Mouse (Mus musculus): ENCODE results near the gene Rapgef2. TPM values are rescaled to one million over a fixed set of nuclear protein-coding genes. Genes with fewer than 3 reads are reported as not detected.

The Rapgef2 gene
- polyA plus RNA-seq, 1 experiment from 2014 or later = 7.5 TPM

- Histone ChIP-seq H3K9me3 (ENCODE audit: control insufficient read depth, low read length) (no peaks in the 10 kb centered on the region), H3K9ac (ENCODE audit: low read length) (no peak overlapping the region), H3K27ac (ENCODE audit: low read depth, low read length) (no peak overlapping the region), H3K4me2 (ENCODE audit: low read depth) (no peak overlapping the region), H3K4me3 (ENCODE audit: low read depth, low read length) (no peak overlapping the region), H3K36me3 (ENCODE audit: control insufficient read depth, insufficient read depth, low read length) (no peaks in the 10 kb centered on the region), H3K27me3 (ENCODE audit: control insufficient read depth, insufficient read depth, low read length) (no peaks in the 10 kb centered on the region), H3K4me1 (ENCODE audit: control insufficient read depth, insufficient read depth, low read length) (peaks cover 12% of the 10 kb centered on the region)
- DNase-seq (ENCODE audit: low spot score) = no peak
- ATAC-seq (ENCODE audit: insufficient read depth, low FRiP score, low TSS enrichment) = no peak
- 83% methylated on average over 12 of the region's 12 CpGs for WGBS
Observed at GRCm38 (mm10) chr3:79270980-79271555, 15.2 kb downstream of the Rapgef2 start.

DNA sequence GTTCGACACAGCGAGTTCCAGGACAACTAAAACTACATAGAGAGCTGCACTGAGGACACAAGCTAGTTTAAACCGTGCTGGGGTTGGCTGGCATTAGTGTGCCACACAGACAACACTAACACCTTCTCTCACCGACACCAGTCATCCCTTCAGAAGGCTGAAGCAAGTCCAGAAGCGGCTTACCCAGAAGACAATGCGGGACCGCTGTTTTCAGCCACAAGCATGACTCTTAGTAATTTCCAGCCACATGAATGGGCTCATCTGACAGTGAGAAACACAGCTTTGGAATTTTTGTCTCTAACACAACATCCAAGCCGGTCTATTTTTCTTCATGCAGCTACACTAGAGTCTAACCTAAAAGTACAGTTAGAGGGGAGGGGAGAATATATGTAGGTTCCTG, 16.4 kb downstream of the Rapgef2 start:
- Histone ChIP-seq H3K4me1 (ENCODE audit: control insufficient read depth, insufficient read depth, low read length) (peaks cover 6% of the 10 kb centered on the region), H3K9me3 (ENCODE audit: control insufficient read depth, low read length) (no peaks in the 10 kb centered on the region), H3K27me3 (ENCODE audit: control insufficient read depth, insufficient read depth, low read length) (no peaks in the 10 kb centered on the region), H3K27ac (ENCODE audit: low read depth, low read length) (no peak overlapping the region), H3K36me3 (ENCODE audit: control insufficient read depth, insufficient read depth, low read length) (no peaks in the 10 kb centered on the region), H3K9ac (ENCODE audit: low read length) (no peak overlapping the region), H3K4me3 (ENCODE audit: low read depth, low read length) (no peak overlapping the region), H3K4me2 (ENCODE audit: low read depth) (no peak overlapping the region)
- DNase-seq (ENCODE audit: low spot score) (no peak), ATAC-seq (ENCODE audit: insufficient read depth, low FRiP score, low TSS enrichment) (no peak)
- WGBS = 86% methylated on average over 8 of the region's 8 CpGs

GRCm38 (mm10) chr3:79266976-79267375, 19.3 kb downstream of the Rapgef2 start:
- WGBS = 91% methylated on average over 6 of the region's 6 CpGs
- Histone ChIP-seq H3K4me1 (ENCODE audit: control insufficient read depth, insufficient read depth, low read length) (no peaks in the 10 kb centered on the region), H3K4me3 (ENCODE audit: low read depth, low read length) (no peak overlapping the region), H3K9ac (ENCODE audit: low read length) (no peak overlapping the region), H3K4me2 (ENCODE audit: low read depth) (no peak overlapping the region), H3K9me3 (ENCODE audit: control insufficient read depth, low read length) (no peaks in the 10 kb centered on the region), H3K36me3 (ENCODE audit: control insufficient read depth, insufficient read depth, low read length) (no peaks in the 10 kb centered on the region), H3K27ac (ENCODE audit: low read depth, low read length) (no peak overlapping the region), H3K27me3 (ENCODE audit: control insufficient read depth, insufficient read depth, low read length) (no peaks in the 10 kb centered on the region)
- no peak for DNase-seq (ENCODE audit: low spot score)
- ATAC-seq (ENCODE audit: insufficient read depth, low FRiP score, low TSS enrichment) = no peak

DNA sequence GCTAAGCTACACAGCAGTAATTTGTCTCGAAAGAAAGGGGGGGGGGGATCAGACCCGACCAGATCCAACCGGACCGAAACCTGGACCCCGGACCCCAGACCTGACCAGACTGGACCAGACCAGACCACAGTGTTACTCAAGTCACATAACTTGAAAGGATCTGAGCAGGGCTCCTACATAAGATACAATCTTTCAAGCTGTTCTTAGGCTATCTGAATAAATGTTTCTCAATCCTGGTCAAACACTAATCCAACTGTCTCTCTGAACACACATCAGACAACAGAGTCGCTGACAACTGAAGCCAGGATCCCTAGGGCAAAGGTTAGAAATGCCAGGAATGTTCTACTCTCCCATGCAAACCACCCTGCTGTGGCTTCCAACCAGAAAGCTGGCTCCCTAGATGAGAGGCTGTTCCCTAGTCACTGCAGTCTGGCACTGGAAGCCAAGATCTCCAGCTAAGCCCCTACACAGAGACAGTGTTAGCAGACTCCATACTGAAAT, 24.5 kb downstream of the Rapgef2 start:
- Histone ChIP-seq H3K36me3 (ENCODE audit: control insufficient read depth, insufficient read depth, low read length) (no peaks in the 10 kb centered on the region), H3K27ac (ENCODE audit: low read depth, low read length) (no peak overlapping the region), H3K9me3 (ENCODE audit: control insufficient read depth, low read length) (no peaks in the 10 kb centered on the region), H3K4me2 (ENCODE audit: low read depth) (no peak overlapping the region), H3K4me3 (ENCODE audit: low read depth, low read length) (no peak overlapping the region), H3K27me3 (ENCODE audit: control insufficient read depth, insufficient read depth, low read length) (no peaks in the 10 kb centered on the region), H3K4me1 (ENCODE audit: control insufficient read depth, insufficient read depth, low read length) (peaks cover 3% of the 10 kb centered on the region; the same call in 1 of the 2 replicates), H3K9ac (ENCODE audit: low read length) (no peak overlapping the region)
- ATAC-seq (ENCODE audit: insufficient read depth, low FRiP score, low TSS enrichment) (no peak), DNase-seq (ENCODE audit: low spot score) (no peak)
- 82% methylated on average over 6 of the region's 6 CpGs for WGBS

DNA sequence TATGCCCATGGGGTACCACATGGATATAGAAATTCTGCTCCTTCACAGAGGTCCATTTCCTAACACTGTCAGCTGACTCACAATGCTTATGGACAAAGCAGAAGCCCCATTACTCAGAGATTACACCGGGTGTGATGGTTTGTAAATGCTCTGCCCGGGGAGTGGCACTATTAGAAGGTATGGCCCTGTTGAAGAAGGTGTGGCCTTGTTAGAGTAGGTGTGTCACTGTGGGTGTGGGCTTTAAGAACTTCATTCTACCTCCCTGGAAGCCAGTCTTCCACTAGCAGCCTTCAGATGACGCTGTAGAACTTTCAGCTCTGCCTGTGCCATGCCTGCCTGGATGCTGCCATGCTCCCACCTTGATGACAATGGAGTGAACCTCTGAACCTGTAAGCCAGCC, 32.3 kb downstream of the Rapgef2 start:
- Histone ChIP-seq H3K27me3 (ENCODE audit: control insufficient read depth, insufficient read depth, low read length) (no peaks in the 10 kb centered on the region), H3K4me3 (ENCODE audit: low read depth, low read length) (no peak overlapping the region), H3K27ac (ENCODE audit: low read depth, low read length) (no peak overlapping the region), H3K36me3 (ENCODE audit: control insufficient read depth, insufficient read depth, low read length) (no peaks in the 10 kb centered on the region), H3K4me2 (ENCODE audit: low read depth) (no peak overlapping the region), H3K4me1 (ENCODE audit: control insufficient read depth, insufficient read depth, low read length) (no peaks in the 10 kb centered on the region), H3K9ac (ENCODE audit: low read length) (no peak overlapping the region), H3K9me3 (ENCODE audit: control insufficient read depth, low read length) (no peaks in the 10 kb centered on the region)
- DNase-seq (ENCODE audit: low spot score) = no peak
- no peak for ATAC-seq (ENCODE audit: insufficient read depth, low FRiP score, low TSS enrichment)
- WGBS = 90% methylated on average over 3 of the region's 3 CpGs

- no peaks in the 10 kb centered on the region for H3K36me3 ChIP-seq (ENCODE audit: control insufficient read depth, insufficient read depth, low read length)
- ATAC-seq (ENCODE audit: insufficient read depth, low FRiP score, low TSS enrichment) = no peak
- H3K4me2 ChIP-seq (ENCODE audit: low read depth) = no peak overlapping the region
Observed at GRCm38 (mm10) chr3:79253416-79253815, 32.9 kb downstream of the Rapgef2 start.

GRCm38 (mm10) chr3:79252921-79253394, 33.4 kb downstream of the Rapgef2 start:
- Histone ChIP-seq H3K4me2 (ENCODE audit: low read depth) (no peak overlapping the region), H3K4me3 (ENCODE audit: low read depth, low read length) (no peak overlapping the region), H3K4me1 (ENCODE audit: control insufficient read depth, insufficient read depth, low read length) (no peaks in the 10 kb centered on the region), H3K9me3 (ENCODE audit: control insufficient read depth, low read length) (no peaks in the 10 kb centered on the region), H3K27ac (ENCODE audit: low read depth, low read length) (no peak overlapping the region), H3K36me3 (ENCODE audit: control insufficient read depth, insufficient read depth, low read length) (no peaks in the 10 kb centered on the region), H3K27me3 (ENCODE audit: control insufficient read depth, insufficient read depth, low read length) (no peaks in the 10 kb centered on the region), H3K9ac (ENCODE audit: low read length) (no peak overlapping the region)
- ATAC-seq (ENCODE audit: insufficient read depth, low FRiP score, low TSS enrichment) = no peak; the same call in 1 of the 2 replicates
- WGBS = 68% methylated on average over 5 of the region's 5 CpGs
- DNase-seq (ENCODE audit: low spot score) = no peak

More at GRCm38 (mm10) chr3:79253416-79253815, 32.9 kb downstream of the Rapgef2 start:
- no peaks in the 10 kb centered on the region for H3K9me3 ChIP-seq (ENCODE audit: control insufficient read depth, low read length)
- DNase-seq (ENCODE audit: low spot score) = no peak
- no peak overlapping the region for H3K27ac ChIP-seq (ENCODE audit: low read depth, low read length)
- H3K27me3 ChIP-seq (ENCODE audit: control insufficient read depth, insufficient read depth, low read length) = no peaks in the 10 kb centered on the region
- H3K4me3 ChIP-seq (ENCODE audit: low read depth, low read length) = no peak overlapping the region
- no peak overlapping the region for H3K9ac ChIP-seq (ENCODE audit: low read length)
- WGBS = 77% methylated on average over 9 of the region's 9 CpGs
- H3K4me1 ChIP-seq (ENCODE audit: control insufficient read depth, insufficient read depth, low read length) = no peaks in the 10 kb centered on the region

DNA sequence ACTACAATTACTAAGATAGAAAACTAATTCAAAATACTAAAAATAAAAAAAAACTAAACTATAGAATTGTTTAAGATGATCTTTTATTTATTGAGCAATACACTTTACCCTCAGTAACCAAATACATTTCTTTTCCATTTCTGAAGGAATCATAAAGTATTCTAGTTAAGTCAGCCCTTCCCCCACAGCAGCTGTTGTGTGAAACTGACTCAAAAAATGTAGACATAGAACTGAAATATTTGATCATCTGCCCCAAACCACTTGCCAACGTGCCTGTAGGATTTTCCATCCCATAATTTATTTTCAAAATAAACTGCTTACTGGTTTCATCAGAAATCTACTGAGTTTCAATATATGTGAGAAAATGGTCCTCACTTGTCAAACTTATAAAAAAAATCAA, 36.4 kb downstream of the Rapgef2 start:
- 80% methylated on average over 1 of the region's 1 CpGs for WGBS
- H3K9ac ChIP-seq (ENCODE audit: low read length) = no peak overlapping the region
- DNase-seq (ENCODE audit: low spot score) = no peak
- no peak overlapping the region for H3K27ac ChIP-seq (ENCODE audit: low read depth, low read length)
- H3K36me3 ChIP-seq (ENCODE audit: control insufficient read depth, insufficient read depth, low read length) = no peaks in the 10 kb centered on the region
- H3K9me3 ChIP-seq (ENCODE audit: control insufficient read depth, low read length) = no peaks in the 10 kb centered on the region
- H3K4me1 ChIP-seq (ENCODE audit: control insufficient read depth, insufficient read depth, low read length) = no peaks in the 10 kb centered on the region
- ATAC-seq (ENCODE audit: insufficient read depth, low FRiP score, low TSS enrichment) = no peak
- no peak overlapping the region for H3K4me2 ChIP-seq (ENCODE audit: low read depth)
- no peaks in the 10 kb centered on the region for H3K27me3 ChIP-seq (ENCODE audit: control insufficient read depth, insufficient read depth, low read length)
- no peak overlapping the region for H3K4me3 ChIP-seq (ENCODE audit: low read depth, low read length)

GRCm38 (mm10) chr3:79248659-79249235, 37.6 kb downstream of the Rapgef2 start:
- H3K9ac ChIP-seq (ENCODE audit: low read length) = no peak overlapping the region
- no peak for ATAC-seq (ENCODE audit: insufficient read depth, low FRiP score, low TSS enrichment)
- 87% methylated on average over 5 of the region's 5 CpGs for WGBS
- no peaks in the 10 kb centered on the region for H3K36me3 ChIP-seq (ENCODE audit: control insufficient read depth, insufficient read depth, low read length)
- H3K4me2 ChIP-seq (ENCODE audit: low read depth) = no peak overlapping the region
- DNase-seq (ENCODE audit: low spot score) = no peak
- H3K4me1 ChIP-seq (ENCODE audit: control insufficient read depth, insufficient read depth, low read length) = no peaks in the 10 kb centered on the region
- H3K9me3 ChIP-seq (ENCODE audit: control insufficient read depth, low read length) = no peaks in the 10 kb centered on the region
- H3K27me3 ChIP-seq (ENCODE audit: control insufficient read depth, insufficient read depth, low read length) = no peaks in the 10 kb centered on the region
- H3K4me3 ChIP-seq (ENCODE audit: low read depth, low read length) = no peak overlapping the region
- no peak overlapping the region for H3K27ac ChIP-seq (ENCODE audit: low read depth, low read length)

Measured in neural tube, embryonic 11.5 days (tissue).